Mouse (Mus musculus): Measurements from ENCODE around the gene Urb2.
A peak's percentile ranks its signal among the peaks of the same experiment; 100 is the strongest.
"Not testable (repeated sequence)": the region's sequence is repeated elsewhere in the genome, so short reads cannot be mapped to it uniquely, and the experiment has no call there.

Gene Urb2

GRCm38 (mm10) chr8:124014299-124014698, 7.0 kb upstream of the Urb2 start:
- not testable (repeated sequence) for DNase-seq (ENCODE audit: low read depth in 1 of 2, low spot score in 2 of 2)

GRCm38 (mm10) chr8:124014751-124015150, 6.6 kb upstream of the Urb2 start:
- DNase-seq (ENCODE audit: low read depth in 1 of 2, low spot score in 2 of 2) = no peak

GRCm38 (mm10) chr8:124019782-124020181, 1.5 kb upstream of the Urb2 start:
- DNase-seq (ENCODE audit: low read depth in 1 of 2, low spot score in 2 of 2) = no peak

GRCm38 (mm10) chr8:124020439-124021236, 670 bp upstream of the Urb2 start:
- DNase-seq (ENCODE audit: low read depth in 1 of 2, low spot score in 2 of 2) = peak in 1 of 2 experiments; percentile 33

- DNase-seq (ENCODE audit: low read depth in 1 of 2, low spot score in 2 of 2) = not testable (repeated sequence)
Observed at GRCm38 (mm10) chr8:124026265-124026664, 5.0 kb downstream of the Urb2 start.

GRCm38 (mm10) chr8:124027831-124028230, 6.5 kb downstream of the Urb2 start:
- DNase-seq (ENCODE audit: low read depth in 1 of 2, low spot score in 2 of 2) = no peak

- no peak for DNase-seq (ENCODE audit: low read depth in 1 of 2, low spot score in 2 of 2)
Observed at GRCm38 (mm10) chr8:124033400-124033799, 12.1 kb downstream of the Urb2 start.

- DNase-seq (ENCODE audit: low read depth in 1 of 2, low spot score in 2 of 2) = no peak
Observed at GRCm38 (mm10) chr8:124038121-124038520, 16.8 kb downstream of the Urb2 start.

- no peak for DNase-seq (ENCODE audit: low read depth in 1 of 2, low spot score in 2 of 2)
Observed at GRCm38 (mm10) chr8:124039351-124039750, 18.0 kb downstream of the Urb2 start.

- no peak for DNase-seq (ENCODE audit: low read depth in 1 of 2, low spot score in 2 of 2)
Observed at GRCm38 (mm10) chr8:124042201-124042600, 20.9 kb downstream of the Urb2 start.

GRCm38 (mm10) chr8:124044421-124044820, 23.1 kb downstream of the Urb2 start:
- DNase-seq (ENCODE audit: low read depth in 1 of 2, low spot score in 2 of 2) = no peak

GRCm38 (mm10) chr8:124044931-124045330, 23.6 kb downstream of the Urb2 start:
- DNase-seq (ENCODE audit: low read depth in 1 of 2, low spot score in 2 of 2) = no peak

GRCm38 (mm10) chr8:124045856-124046255, 24.5 kb downstream of the Urb2 start:
- DNase-seq (ENCODE audit: low read depth in 1 of 2, low spot score in 2 of 2) = no peak

GRCm38 (mm10) chr8:124052110-124052509, 30.8 kb downstream of the Urb2 start:
- peak in 1 of 2 experiments; percentile 7 for DNase-seq (ENCODE audit: low read depth in 1 of 2, low spot score in 2 of 2)

GRCm38 (mm10) chr8:124052568-124052967, 31.3 kb downstream of the Urb2 start:
- DNase-seq (ENCODE audit: low read depth in 1 of 2, low spot score in 2 of 2) = no peak

- no peak for DNase-seq (ENCODE audit: low read depth in 1 of 2, low spot score in 2 of 2)
Observed at GRCm38 (mm10) chr8:124056832-124057655, 35.7 kb downstream of the Urb2 start.

GRCm38 (mm10) chr8:124066325-124067058, 45.2 kb downstream of the Urb2 start:
- peak in 1 of 2 experiments; percentile 17 for DNase-seq (ENCODE audit: low read depth in 1 of 2, low spot score in 2 of 2)

- DNase-seq (ENCODE audit: low read depth in 1 of 2, low spot score in 2 of 2) = no peak
Observed at GRCm38 (mm10) chr8:124067059-124067750, 45.9 kb downstream of the Urb2 start.

GRCm38 (mm10) chr8:124070363-124071324, 49.3 kb downstream of the Urb2 start:
- DNase-seq (ENCODE audit: low read depth in 1 of 2, low spot score in 2 of 2) = no peak

GRCm38 (mm10) chr8:124075977-124076376, 54.7 kb downstream of the Urb2 start:
- DNase-seq (ENCODE audit: low read depth in 1 of 2, low spot score in 2 of 2) = no peak
